Mouse (Mus musculus): ENCODE measurements around the gene Insl6. TPM values are rescaled to one million over a fixed set of nuclear protein-coding genes. Genes with fewer than 3 reads are reported as not detected.

Gene Insl6
- polyA plus RNA-seq, 1 experiment from 2014 or later: 4.2 TPM

DNA sequence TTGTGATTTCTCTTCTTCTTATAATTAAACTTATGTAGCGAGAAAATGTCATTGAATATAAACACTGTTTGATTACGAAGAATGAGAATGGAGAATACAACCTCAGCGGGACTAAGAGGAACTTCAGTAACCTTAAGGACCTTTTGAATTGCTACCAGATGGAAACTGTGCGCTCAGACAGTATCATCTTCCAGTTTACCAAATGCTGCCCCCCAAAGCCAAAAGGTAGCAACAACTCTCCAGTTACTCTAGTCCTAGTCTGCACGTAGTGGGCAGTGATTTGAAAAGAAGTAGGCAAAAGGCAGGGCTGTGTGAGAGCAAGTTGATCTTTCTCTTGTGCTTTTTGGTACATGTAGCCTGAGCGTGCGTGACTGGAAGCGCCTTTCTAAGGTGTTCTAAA, 37.3 kb downstream of the Insl6 start:
- Histone ChIP-seq H3K4me1 (replicated peaks) (peaks cover 11% of the 10 kb centered on the region), H3K9ac (no peak overlapping the region), H3K4me2 (no peak overlapping the region), H3K9me3 (replicated peaks) (no peaks in the 10 kb centered on the region), H3K4me3 (no peak overlapping the region), H3K36me3 (peaks cover 39% of the 10 kb centered on the region), H3K27ac (ENCODE audit: poor library complexity, severe bottlenecking) (no peak overlapping the region), H3K27me3 (replicated peaks) (no peaks in the 10 kb centered on the region)
- 77% methylated on average over 8 of the region's 8 CpGs for WGBS
- no peak for ATAC-seq (ENCODE audit: insufficient number of reproducible peaks, low FRiP score)

DNA sequence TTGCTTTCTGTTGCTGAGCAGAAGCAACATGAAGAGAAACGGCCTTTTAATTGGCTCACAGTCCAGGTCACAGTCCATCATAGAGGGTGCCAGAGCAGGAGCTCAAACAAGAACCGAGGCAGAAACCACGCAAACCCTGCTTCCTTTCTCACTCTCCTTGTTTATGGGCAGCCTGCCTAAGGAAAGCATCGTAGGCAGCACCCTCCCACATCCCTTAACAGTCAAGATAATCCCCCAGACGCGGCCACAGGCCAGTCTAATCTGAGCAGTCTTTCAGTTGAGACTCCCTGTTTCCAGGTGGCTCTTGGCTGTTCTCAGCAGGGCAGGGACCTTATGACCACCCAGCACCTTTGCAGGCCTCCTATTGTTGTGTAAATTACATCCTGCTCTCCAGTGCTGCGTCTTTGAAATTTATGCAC, 39.7 kb downstream of the Insl6 start:
- no peak for ATAC-seq (ENCODE audit: insufficient number of reproducible peaks, low FRiP score)
- Histone ChIP-seq H3K27me3 (replicated peaks) (no peaks in the 10 kb centered on the region), H3K4me3 (no peak overlapping the region), H3K9ac (no peak overlapping the region), H3K36me3 (peaks cover 27% of the 10 kb centered on the region), H3K4me1 (replicated peaks) (peaks cover 4% of the 10 kb centered on the region; the same call in 1 of the 2 replicates), H3K27ac (ENCODE audit: poor library complexity, severe bottlenecking) (no peak overlapping the region), H3K9me3 (replicated peaks) (no peaks in the 10 kb centered on the region), H3K4me2 (no peak overlapping the region)
- WGBS: 31% methylated on average over 7 of the region's 7 CpGs

- peaks cover 22% of the 10 kb centered on the region for H3K36me3 ChIP-seq
- H3K9ac ChIP-seq: no peak overlapping the region
- H3K9me3 ChIP-seq (replicated peaks): no peaks in the 10 kb centered on the region
- H3K27me3 ChIP-seq (replicated peaks): no peaks in the 10 kb centered on the region
- H3K4me3 ChIP-seq: no peak overlapping the region
- no peak for ATAC-seq (ENCODE audit: insufficient number of reproducible peaks, low FRiP score)
- no peaks in the 10 kb centered on the region for H3K4me1 ChIP-seq (replicated peaks)
- H3K4me2 ChIP-seq: no peak overlapping the region
- no peak overlapping the region for H3K27ac ChIP-seq (ENCODE audit: poor library complexity, severe bottlenecking)
- 86% methylated on average over 6 of the region's 6 CpGs for WGBS
Measured at GRCm38 (mm10) chr19:29278944-29279587, 46.1 kb downstream of the Insl6 start.

DNA sequence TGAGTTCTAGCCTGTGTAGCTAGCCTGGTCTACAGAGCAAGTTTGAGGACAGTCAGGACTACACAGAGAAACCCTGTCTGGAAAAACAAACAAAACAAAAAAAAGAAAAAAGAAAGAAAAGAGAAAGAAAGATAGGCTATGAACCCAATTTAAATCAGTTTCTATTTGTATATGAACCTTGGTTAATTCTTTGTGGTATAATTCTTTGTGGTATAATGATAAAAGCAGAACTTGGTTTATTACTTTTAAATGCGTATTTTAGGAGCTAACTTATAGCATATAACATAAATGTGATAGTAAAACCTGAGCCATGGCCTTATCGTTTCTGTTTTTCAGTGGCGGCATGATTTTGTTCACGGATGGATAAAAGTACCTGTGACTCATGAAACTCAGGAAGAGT, 48.7 kb downstream of the Insl6 start:
- 95% methylated on average over 4 of the region's 4 CpGs for WGBS
- H3K36me3 ChIP-seq: peaks cover 19% of the 10 kb centered on the region
- no peak overlapping the region for H3K27ac ChIP-seq (ENCODE audit: poor library complexity, severe bottlenecking)
- H3K9ac ChIP-seq: no peak overlapping the region
- H3K27me3 ChIP-seq (replicated peaks): no peaks in the 10 kb centered on the region
- no peak for ATAC-seq (ENCODE audit: insufficient number of reproducible peaks, low FRiP score)
- no peak overlapping the region for H3K4me3 ChIP-seq
- H3K4me2 ChIP-seq: no peak overlapping the region
- H3K4me1 ChIP-seq (replicated peaks): peaks cover under 1% of the 10 kb centered on the region; the same call in 1 of the 2 replicates
- H3K9me3 ChIP-seq (replicated peaks): no peaks in the 10 kb centered on the region

GRCm38 (mm10) chr19:29272011-29272809, 52.9 kb downstream of the Insl6 start:
- Histone ChIP-seq H3K36me3 (peaks cover 13% of the 10 kb centered on the region), H3K4me1 (replicated peaks) (peaks cover 12% of the 10 kb centered on the region), H3K9ac (no peak overlapping the region), H3K27ac (ENCODE audit: poor library complexity, severe bottlenecking) (no peak overlapping the region), H3K4me3 (no peak overlapping the region), H3K27me3 (replicated peaks) (no peaks in the 10 kb centered on the region), H3K4me2 (no peak overlapping the region), H3K9me3 (replicated peaks) (no peaks in the 10 kb centered on the region)
- ATAC-seq (ENCODE audit: insufficient number of reproducible peaks, low FRiP score): no peak
- WGBS: 91% methylated on average over 3 of the region's 3 CpGs

Other genes with a start within 250 kb of the Insl6 start
- gene Rcl1, start 224.0 kb downstream of the Insl6 start, polyA plus RNA-seq (2016; fragmentation: Nextera tagmentation; extraction: Ambion mirVana): 21.7 and 22.6 TPM in 2 replicates
- gene Jak2, start 73.5 kb downstream of the Insl6 start, polyA plus RNA-seq (2016; fragmentation: Nextera tagmentation; extraction: Ambion mirVana): 11.0 TPM in 2 replicates
- 0.32 and 0.82 TPM in 2 replicates for gene Rln1, start 9.3 kb upstream of the Insl6 start, polyA plus RNA-seq (2016; fragmentation: Nextera tagmentation; extraction: Ambion mirVana)
- 41.1 and 43.5 TPM in 2 replicates for gene Plgrkt, start 42.0 kb upstream of the Insl6 start, polyA plus RNA-seq (2016; fragmentation: Nextera tagmentation; extraction: Ambion mirVana)
- 0.32 and 0.71 TPM in 2 replicates for gene Cd274, start 42.1 kb upstream of the Insl6 start, polyA plus RNA-seq (2016; fragmentation: Nextera tagmentation; extraction: Ambion mirVana)
- gene Pdcd1lg2, start 85.6 kb upstream of the Insl6 start, polyA plus RNA-seq (2016; fragmentation: Nextera tagmentation; extraction: Ambion mirVana): not detected in 2 replicates
- 7.5 and 8.4 TPM in 2 replicates for gene Ric1, start 196.9 kb upstream of the Insl6 start, polyA plus RNA-seq (2016; fragmentation: Nextera tagmentation; extraction: Ambion mirVana)